Mouse (Mus musculus) right cerebral cortex, postnatal 4 days (tissue): ENCODE data around the gene Tmc3.

Experiments used
- DNase-seq: peaks from one replicate; pipeline ENCODE4 v3.0.0-alpha.2; 2022

The Tmc3 gene

GRCm38 (mm10) chr7:83599913-83600286 lies 15.2 kb downstream of the Tmc3 start:
- DNase-seq = peak; percentile 46

DNA sequence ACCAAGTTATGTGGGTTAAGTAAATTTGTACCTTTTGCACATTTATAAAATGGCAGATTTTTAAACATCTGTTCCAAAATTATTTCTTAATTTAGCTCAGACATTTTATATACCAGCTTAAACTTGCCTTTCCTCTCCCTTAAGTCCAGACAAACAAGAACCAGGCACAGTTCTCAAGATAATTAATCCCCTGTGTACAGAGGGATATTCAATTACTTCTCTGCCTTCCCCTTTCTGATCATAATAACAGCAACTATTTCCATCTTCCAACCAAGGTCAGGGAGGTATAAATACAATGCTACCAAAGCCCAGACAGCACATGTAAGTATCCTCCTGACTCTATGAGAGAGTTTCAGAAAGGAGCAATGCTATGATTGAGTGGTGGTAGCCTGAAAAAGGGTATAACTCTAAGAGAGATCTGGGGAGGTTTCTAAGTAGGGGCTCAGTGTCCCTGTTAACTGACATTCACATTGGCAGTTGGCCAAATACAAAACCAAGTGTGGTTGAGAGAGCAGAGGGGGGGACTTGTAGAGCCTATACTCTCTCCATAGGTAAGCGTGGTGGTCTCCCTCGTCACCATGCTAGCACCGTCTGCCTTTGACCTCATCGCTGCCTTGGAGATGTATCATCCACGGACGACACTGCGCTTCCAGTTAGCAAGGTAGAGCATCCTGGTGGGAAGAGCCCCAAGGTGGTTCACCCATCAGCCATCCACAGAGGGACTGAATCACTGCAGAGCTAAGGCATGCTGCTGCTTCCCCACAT lies 19.6 kb downstream of the Tmc3 start:
- DNase-seq = no peak

DNA sequence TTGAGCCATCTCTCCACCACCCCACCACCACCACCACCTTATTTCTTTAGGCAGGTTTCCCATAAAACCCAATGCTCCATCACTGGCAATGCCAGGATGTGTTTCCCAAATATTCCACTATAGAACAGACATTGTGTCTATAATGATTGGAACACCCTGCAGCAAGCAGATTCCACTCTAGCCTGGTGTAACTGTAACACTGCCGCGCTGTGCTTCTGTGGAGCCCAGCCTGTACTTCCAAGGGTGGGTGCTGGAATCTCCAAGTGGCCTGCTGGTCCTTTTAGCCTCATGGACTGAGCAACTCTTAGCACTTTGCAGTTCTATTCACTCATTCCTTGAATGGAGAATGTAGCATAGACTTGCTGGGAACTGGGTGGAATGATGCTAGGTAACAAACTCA lies 22.1 kb downstream of the Tmc3 start:
- no peak for DNase-seq

DNA sequence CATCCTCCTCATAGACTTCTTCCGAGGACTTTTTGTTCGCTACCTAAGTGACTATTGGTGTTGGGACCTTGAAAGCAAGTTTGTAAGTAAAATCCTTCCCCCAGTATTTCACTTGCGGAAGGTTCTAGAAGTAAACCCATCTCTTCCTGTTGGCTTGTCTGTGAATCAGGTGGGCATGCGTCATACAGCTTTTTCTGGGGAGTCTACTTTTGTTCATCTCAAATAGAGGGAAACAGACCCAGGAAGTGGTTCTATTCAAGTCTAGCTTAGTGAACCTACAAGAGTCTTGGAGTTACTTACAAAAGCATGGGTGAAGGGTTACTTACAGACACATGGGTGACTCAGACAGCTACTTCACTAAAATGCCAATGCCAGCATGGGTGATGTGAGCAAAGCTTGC lies 25.2 kb downstream of the Tmc3 start:
- DNase-seq = no peak

- DNase-seq = no peak
These were observed 27.2 kb downstream of the Tmc3 start for GRCm38 (mm10) chr7:83611886-83612285.

GRCm38 (mm10) chr7:83615272-83615671 lies 30.5 kb downstream of the Tmc3 start:
- DNase-seq = no peak

- no peak for DNase-seq
These were observed 31.1 kb downstream of the Tmc3 start for GRCm38 (mm10) chr7:83615815-83616214.

DNA sequence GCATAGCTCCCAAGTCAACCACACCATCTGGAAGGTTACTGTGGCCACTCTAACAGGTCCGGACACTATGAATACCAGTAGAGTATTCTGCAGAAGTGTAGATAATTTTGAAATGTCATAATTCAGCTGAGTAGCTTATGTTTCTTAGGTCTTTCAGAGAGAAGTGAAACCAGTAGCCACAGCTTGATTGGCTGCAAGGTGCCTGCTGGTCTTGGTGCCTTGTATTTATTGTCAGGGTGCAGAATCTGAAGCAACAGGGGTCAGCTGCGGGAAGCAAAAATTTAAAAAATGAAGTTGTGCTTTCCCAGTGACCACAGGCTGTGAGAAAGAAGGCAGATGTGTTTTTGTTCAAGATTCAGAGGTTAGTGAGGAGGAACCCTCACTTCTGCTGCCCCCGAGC lies 31.5 kb downstream of the Tmc3 start:
- no peak for DNase-seq

- no peak for DNase-seq
These were observed 34.0 kb downstream of the Tmc3 start for GRCm38 (mm10) chr7:83618709-83619108.

GRCm38 (mm10) chr7:83622582-83622981 lies 37.9 kb downstream of the Tmc3 start:
- no peak for DNase-seq

GRCm38 (mm10) chr7:83624065-83624464 lies 39.3 kb downstream of the Tmc3 start:
- DNase-seq = no peak

DNA sequence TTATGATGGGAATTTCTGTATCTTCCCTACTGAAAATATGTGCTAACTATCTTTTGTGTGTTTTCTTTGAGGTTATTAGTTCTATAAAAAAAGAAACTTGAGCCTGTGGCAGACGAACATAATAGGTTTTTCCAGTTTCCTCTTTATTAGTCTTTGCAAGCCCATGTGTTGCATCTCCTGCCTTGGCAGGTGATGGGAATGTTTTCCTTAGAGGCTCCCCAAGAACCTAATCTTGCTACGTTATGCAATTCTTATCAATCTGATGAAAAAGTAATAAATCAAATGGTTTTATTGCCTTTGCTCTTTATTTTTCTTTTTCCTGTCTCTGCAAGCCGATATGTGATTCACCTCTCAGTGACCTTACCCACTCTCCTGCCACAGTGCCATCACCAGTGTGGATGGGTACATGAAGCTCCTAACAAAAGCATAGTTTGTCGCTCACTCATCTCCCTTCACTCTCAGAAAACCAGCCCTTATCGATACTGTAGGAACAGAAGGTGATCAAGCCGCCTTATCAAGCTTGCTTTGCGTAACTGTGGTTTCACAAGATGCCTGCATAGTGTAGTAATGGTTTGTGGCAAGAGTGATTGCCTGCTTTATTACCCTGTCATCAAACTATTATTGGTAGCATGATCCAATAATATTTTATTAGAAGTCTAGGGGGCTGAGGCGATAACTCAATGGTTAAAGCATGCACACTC lies 42.0 kb downstream of the Tmc3 start:
- no peak for DNase-seq

- DNase-seq = no peak
These were observed 42.6 kb downstream of the Tmc3 start for GRCm38 (mm10) chr7:83627369-83627768.

DNA sequence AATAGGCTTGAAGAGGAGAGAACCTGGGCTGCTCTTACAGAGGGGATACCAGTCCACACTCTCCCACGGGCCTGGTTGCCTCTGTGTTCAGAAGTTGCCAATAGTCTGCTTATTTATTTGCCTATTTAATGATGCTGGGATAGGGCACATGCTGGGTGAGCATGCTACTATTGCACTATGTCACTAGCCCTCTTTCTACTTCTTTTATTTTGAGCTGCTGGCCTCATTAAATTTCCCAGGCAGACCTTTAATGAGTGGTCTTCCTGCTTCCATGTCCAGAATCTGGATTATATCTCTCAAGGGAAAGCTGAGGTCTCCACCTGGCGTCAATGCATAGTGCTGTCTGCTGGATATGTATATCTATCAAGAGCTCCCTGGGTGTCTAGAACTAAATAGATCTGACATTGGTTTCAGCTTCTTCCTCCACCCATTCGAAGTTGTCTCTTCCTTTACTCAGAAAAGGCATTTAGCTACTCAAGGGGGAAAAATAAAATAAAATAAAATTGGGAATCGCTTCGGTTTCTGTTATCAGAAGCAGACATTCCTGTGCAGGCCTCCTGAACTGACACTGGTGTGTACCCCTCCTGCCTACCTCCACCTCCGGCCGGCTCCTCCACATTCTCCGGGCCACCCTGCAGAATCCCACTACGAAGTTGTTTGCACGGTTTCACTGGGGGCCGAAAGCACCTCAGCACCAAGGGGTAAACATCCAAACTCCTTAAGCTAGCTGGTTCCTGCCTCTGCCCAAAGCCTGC lies 46.5 kb downstream of the Tmc3 start:
- DNase-seq = no peak

DNA sequence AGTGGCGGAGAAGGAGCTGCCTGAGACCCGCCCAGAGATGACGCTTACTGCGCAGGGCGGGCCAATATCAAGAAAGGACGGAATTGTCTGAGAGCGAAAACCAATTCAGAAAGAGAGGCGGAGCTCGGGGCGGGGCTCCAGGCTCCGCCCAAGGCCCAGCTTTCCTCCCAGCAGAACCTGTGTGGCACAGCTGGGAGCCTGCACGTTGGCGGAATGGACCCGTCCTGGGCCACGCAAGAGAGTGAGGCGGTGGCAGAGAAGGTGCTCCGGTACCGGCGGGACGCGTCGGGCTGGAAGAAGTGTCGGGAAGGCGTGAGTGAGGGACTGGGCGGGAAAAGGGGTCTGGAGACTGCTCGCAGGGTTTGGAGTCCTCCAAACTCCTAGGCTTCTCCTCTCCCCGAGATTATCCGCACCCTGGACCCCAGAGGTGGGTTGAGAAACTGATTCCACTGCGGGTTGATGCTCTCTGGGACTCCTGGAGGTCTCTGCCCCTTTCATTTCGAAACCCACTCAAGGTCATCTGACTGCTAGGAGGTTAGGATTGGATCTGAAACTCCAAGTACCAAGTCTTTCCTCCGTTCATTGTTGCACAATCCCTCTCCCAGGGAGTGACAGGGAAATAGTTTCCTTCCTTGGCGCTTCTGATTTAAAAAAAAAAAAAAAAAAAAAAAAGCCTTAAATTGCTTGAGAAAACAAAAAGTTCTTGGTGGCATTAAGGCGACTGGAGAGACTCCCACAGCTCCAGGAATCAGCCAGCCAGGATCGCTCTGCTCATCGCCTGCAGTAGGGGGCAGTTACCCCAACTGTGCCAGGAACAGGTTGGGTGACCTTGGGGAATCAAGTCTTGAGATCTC lies 47.3 kb downstream of the Tmc3 start, which contains the start of gene Stard5:
Gene Stard5 (plus strand): TSS at position 132 of the 854 bp plus-strand sequence.
- peak; percentile 74 for DNase-seq

DNA sequence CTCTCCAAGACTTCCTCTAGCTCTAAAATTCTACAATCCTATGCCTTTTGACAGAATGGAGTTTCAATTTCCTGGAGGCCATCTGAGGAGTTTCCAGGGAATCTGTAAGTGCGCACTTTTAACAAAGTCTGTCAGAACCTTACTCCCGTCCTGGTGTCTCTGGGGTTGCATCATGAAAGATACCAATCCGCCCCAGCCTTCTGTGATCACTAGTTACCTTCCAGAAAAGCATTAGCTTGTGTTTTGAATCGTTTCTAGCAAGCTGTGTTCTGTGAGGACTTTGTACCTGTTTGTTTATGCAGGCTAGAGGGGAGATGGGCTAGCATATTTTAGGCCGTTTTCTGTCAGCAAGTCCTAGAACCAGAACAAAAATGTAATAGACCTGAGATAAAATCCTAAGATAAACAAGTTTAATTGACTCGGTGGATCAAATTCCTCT lies 48.0 kb downstream of the Tmc3 start:
- no peak for DNase-seq

DNA sequence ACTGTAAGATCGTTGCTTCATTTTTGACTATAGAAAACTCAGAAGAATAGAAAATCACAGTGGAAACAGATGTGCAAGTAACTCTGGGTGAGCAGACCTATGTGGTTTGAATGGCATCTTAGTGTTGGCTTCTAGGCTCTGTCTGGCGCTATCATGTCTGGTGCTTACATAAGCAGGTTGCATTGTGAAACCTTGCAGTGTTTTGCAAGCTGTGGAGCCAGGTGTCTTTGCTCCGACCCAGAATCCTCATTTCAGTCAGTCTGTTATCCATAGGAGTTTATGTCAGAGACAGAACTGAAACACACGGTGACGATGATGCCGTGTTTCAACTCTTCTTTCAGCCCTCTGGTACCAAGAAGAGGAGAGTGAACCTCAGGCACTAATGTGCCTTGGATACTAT lies 49.1 kb downstream of the Tmc3 start:
- no peak for DNase-seq

DNA sequence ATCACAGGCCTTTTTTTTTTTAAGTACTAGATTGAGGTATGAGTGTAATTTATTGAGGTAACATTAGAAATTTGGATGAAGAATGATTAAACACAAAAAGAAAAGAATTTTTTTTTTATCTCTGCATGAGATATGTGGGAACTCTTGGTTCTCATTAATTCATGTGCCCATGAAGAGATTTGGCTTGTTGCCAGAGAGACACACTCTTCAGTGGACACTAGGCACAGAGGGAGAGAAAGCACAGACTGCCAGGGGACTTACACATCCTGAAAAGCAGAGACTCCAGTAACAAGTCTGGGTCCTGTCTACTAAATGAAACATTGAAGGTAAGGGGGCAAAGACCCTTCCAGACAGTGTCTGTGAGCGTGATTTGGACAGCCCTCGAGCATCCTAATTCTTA lies 51.0 kb downstream of the Tmc3 start:
- no peak for DNase-seq

GRCm38 (mm10) chr7:83636425-83636824 lies 51.7 kb downstream of the Tmc3 start:
- no peak for DNase-seq

DNA sequence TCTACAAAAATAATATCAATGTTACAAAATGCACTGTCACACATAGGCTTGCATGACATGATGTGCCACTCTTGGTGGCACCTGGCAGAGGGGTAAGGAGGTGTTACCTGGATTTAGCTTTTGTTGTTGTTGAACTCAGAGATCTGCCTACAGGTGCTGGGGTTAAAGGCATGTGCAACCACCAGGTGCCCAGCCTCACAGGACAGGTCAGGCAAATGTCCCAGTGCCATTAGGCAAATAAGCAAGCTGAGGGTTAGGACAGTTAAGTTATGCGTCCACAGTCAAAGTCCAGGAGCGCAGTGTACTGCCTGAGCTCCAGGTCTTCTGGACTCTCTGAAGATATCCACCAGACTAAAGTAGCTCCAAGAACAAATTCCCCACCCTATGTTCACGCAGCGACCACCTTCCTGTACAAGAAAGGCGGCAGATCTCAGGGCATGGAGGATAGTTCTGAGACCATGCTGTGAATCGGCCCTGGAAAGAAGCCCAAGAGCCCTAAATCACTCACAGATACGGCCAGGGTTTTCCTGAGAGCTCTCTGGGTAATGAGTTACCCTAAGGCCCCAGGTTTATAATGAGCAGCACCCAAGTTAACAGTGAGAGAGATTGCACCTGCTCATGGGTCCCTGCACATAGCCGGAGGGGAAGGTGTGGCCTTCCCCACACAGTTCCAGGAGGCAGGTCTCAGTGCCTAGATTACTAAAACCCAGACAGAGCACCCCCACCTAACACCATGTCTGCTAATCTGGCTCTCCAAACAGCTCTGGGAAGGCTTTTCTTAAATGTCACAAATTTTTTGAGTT lies 53.3 kb downstream of the Tmc3 start:
- no peak for DNase-seq

- DNase-seq = no peak
These were observed 54.4 kb downstream of the Tmc3 start for GRCm38 (mm10) chr7:83639084-83639483.

DNA sequence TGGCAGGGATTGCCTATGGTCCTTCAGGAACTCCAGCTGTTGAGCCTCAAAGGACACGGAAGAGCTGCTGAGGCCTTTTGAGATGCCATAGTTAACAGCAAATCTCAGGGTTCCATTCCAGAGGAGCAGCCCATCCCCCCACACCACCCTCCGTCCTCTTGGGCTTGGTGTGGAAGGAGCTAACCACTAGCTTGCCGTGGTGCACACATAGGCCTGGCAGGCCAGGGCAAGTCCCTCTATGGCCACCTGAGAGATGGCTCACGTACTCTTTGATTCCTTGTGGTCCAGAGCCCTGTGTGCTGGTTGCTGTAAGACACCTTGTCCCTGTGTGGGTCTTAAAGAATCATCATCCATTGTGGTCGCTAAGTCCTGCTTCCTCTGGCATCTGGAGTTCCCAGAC lies 55.9 kb downstream of the Tmc3 start:
- DNase-seq = no peak
